Mouse (Mus musculus): ENCODE data around the gene Med26.
A peak's percentile ranks its signal among the peaks of the same experiment; 100 is the strongest.

Gene Med26

DNA sequence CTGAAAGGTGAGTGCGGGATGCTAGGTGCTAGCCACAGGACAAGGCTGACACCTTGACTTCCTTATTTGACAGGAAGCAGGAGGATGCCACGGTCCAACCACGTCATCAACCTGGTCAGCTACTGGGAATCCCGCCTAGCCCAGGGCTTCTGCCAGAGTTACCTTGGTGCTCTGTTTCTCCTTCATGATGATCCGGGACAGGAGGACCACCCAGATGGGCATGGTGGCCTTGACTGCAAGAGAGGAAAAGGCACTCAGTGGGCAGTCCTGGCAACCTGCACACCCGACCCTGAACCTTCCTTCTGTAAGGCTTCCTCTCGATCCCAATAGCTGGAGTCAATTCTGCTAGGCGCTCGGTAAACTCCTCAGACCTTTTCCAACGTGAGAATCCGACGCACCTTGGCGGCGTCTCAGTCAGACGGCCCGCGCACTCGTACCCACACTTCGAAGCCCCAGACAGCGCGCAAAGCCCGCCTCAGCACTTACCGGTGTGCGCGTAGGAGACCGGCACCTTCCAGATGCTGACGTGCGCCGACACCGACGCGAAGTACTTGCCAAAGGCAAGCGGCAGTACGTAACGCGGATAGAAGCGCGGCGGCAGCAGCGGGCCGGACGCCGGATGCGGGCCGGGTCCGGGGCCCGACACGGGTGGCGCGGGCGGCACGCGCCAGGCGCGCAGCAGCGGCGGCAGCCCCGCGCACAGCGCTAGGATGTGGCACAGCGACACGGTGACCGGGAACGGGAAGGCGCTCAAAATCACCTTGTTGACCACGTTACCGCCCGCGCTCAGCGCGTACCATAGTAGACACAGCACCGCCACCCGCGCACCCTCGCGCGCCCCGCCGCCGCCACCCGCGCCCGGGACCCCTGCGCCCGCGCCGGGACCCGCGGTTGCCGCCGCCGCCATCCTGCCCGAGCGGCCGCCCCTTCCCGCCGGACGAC lies 56.1 kb downstream of the Med26 start, which contains the start of gene Slc35e1:
Slc35e1 (minus strand) TSS at position 935 of the 942 bp plus-strand sequence.
- DNase-seq (ENCODE audit: low spot score in 2 of 2), result peak in 1 of 2 experiments; percentile 49

DNA sequence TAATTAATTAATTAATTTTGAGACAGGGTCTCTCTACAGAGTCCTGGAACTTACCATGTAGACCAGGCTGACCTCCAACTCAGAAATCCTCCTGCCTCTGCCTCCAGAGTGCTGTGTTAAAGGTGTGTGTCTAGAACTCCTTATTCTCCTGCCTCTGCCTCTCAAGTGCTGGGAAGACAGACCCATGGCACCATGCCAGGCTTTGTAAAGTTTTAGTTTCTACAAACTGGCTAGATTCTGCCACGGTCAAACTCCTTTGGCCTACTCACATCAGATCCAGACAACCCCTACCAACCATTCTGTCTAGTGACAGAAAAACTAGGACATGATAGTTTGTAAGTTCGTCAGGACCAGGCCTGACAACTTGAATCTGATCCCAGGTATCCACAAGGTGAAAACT lies 57.1 kb downstream of the Med26 start:
- no peak for DNase-seq (ENCODE audit: low spot score in 2 of 2)

DNA sequence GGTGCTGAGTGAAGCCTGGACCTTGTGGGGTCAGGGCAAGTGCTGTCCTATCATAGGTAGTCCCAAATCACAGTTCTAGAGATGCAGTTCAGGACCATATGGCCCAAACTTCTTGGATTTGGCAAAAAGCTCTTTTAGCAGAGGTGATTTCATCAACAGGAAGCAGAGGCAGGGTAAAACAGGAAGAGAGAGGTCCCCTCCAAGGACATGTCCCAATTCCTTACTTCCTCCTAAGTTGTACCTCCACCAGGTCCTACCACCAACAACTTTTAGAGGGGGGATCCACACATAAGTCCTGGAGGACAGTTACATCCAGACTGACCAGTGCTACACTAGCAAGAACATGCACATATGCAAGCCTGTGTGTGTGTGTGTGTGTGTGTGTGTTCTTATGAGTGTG lies 61.1 kb downstream of the Med26 start:
- no peak for DNase-seq (ENCODE audit: low spot score in 2 of 2)

DNA sequence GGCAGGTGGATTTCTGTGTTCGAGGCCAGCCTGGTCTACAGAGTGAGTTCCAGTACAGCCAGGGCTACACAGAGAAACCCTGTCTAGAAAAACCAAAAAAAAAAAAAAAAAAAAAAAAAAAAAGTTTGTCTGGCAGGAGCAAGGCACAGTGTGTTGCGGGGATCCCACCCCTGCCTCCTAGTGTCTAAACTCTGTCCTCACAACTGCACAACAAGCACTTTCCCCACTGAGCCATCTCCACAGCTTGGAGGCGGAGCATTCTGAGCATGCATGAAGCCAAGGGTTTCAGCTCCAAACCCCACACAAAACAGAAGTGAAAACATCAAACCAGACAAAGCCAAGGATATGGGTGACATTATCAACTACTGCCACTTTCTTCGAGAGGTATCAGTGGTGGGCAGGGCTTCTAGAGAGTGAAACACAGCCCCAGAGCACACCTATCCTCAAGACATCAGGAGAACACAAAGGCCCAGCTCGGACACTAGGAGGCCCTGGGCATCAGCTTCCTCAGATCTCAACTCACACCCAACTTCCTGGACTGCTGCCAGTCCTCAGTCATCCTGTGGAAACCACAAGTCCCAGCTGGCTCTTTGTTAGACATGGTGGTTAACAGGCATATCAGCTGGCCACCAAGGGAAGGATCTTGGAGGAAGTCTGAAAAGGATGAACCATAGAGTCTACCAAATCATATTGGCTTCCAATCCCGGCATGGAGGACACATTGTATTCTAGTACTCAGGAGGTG lies 62.4 kb downstream of the Med26 start:
- DNase-seq (ENCODE audit: low spot score in 2 of 2), result peak in 1 of 2 experiments; percentile 24

DNA sequence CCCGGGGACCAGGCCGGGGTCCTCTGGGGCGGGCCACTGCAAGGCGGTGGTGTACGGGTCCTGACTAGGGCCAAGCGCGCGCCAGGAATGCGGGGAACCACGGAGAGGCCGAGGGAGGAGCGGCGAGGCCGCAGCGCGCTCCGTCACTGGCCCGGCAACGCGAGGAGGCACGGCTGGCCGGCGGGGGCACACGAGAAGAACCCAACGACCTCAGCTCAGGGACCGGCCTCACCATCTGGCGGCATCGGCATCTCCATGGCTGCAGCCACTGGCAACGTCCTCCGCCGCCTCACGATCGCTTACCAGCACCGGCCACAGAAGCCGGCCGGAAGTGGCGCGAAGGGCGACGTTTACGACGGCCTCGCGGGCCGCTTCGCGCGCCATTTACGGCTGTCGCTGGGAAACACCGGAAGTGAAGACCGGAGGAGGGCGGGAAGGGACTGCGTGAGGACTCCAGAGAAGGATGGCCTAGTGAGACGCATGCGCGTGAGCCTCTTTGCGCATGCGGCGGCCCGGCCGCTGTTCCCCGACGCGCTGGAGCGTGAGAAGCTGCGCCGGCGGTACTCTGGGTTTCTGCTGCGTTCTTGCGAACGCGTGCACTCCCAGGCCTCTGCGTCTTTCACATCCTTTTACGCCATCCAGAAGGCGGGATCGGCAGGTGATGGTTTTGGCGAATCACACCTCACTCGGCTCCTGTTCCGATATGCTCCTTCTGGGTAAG lies 73.1 kb downstream of the Med26 start, which contains the start of gene Cherp:
Cherp (minus strand) TSS at position 401 of the 721 bp plus-strand sequence.
- peak; percentile 98 for DNase-seq (ENCODE audit: low spot score in 2 of 2)

DNA sequence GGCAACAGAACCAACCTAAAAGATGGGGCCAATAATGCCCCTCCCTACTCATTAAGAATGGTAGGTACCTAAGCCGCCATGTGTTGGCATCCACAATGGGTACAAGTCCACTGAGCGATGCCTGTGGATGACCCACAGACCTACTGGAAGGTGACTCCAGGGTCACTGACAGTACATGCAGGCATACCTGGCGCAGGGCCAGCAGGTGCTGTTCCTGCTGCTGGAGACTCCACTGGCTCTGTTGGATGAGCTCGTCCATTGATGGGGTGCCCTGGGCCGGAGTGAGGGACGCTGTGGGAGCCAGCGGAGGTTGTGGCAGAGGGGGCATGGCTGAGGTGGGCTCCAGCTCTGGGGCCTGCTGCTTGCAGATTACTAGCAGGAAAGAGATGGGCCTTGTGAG lies 77.4 kb downstream of the Med26 start:
- no peak for DNase-seq (ENCODE audit: low spot score in 2 of 2)

DNA sequence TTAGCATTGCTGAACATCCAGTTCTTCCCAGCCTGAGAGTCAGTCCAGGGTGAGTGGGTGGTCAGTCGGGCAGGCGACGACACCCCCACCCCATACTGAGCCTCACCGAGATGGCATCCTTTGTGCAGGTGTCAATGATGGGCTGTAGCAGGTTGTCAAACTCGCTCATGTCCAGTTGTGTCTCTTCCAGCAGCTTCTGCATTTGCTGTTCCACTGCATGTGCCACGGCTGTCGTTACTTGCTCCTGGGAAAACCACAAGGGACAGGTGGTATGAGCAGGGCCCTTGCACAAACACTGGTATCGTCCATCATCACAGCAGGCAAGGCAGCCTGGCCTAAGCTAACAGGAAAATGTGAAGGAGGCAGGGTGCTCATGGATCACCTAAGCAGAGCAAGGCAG lies 78.1 kb downstream of the Med26 start:
- DNase-seq (ENCODE audit: low spot score in 2 of 2), result no peak

DNA sequence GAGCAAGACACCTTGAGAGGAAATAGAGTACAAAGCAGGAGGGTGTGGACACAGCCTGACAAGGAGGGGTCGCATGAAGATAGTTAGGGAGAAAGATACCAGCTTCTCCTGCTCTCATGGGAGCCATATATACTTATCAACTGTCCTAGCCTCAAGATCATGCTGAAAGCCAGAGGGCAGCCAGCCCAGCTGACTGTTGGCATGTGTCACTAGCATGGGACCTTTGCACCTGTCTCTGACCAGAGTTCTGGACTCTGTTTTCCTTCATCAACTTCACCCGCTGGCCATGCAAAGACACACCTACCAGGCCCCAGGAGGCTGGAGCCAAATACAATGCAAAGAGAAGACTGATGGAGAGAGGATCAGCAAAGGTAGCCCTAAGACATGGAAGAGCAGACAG lies 78.8 kb downstream of the Med26 start:
- DNase-seq (ENCODE audit: low spot score in 2 of 2), result no peak

DNA sequence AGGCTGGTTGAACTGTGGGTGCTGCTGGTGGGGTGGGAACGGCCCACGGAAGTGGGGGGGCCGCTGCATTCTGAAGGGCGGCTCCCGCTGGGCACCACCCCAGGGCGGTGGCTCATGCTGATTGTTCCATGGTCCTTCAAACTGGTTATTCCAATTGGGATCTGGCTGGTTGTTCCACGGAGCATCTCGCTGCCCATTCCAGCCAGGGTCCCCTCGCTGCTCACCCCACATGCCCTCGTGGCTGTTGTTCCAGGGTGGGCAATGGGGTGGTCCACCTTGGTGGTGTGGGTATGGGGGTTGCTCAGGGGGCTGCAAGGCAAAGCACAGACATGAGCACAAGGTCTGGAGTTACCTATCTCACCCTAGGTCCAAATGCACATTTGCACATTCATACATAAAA lies 83.9 kb downstream of the Med26 start:
- DNase-seq (ENCODE audit: low spot score in 2 of 2), result no peak

DNA sequence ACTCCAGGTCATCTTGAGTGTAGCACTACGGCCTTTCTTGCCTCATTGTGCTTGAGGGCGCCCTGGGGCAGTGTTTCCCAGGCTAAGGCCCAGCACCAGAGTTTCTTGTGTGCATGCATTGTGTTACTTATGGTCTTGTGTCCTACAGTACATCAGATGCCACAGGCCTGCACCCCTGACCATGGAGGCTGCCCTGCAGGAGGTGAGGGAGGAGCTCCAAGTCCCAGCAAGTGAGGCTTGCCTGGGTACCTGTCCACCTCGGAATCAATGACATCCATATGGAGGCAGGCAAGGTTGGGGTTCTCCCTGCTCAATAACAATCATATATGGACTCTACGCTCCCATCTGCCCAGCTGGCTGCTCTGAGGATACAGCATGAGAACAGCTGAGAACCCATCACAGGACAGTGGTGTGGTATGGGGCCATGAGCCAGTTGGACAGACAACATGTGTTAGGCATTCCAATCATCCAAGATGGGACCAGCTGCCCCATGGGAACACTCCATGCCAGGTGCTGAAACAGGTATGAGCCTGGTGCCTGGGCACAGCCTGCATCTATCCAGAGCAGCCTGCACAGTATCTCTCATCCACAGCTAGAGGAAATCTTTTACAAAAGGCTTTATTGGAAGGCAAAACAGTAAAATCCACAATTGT lies 88.1 kb downstream of the Med26 start:
- DNase-seq (ENCODE audit: low spot score in 2 of 2), result no peak

DNA sequence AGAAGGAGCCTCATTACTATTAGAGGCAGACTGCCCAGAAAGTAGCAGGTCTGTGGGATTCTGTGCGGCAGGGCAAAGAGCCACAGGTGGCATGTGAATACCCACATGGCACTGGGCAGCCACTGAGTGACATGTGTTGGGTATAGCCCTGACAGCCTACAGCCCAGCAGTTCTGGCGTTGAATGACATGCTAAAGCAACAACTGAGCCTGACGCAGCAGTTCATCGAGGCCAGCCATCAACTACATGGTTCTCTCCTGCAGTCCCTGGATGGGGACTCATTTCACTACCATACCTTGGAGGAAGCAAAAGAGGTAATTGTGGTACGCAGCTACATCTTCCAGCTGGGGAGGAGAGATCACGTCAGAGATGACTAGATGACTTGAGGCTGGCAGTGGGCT lies 89.6 kb downstream of the Med26 start:
- no peak for DNase-seq (ENCODE audit: low spot score in 2 of 2)

DNA sequence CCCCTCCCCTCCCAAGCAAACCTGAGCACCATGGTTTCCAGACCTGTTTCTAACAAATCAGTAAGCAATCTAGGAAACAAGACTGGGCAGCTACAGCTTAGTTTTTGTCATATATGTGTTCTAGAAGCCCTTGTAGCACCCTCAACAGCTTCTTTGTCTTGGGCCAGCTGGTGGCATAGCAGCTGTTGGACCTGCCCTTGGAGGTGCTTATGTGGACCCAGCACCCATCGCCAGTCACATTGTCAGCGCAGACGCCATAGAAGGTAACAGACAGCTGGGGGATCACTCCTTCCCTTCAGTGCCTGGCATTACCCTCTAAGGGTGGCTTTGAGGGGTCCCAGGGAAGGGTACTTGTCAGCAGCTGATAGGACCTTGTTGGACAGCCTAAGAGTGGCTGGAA lies 90.3 kb downstream of the Med26 start:
- no peak for DNase-seq (ENCODE audit: low spot score in 2 of 2)

DNA sequence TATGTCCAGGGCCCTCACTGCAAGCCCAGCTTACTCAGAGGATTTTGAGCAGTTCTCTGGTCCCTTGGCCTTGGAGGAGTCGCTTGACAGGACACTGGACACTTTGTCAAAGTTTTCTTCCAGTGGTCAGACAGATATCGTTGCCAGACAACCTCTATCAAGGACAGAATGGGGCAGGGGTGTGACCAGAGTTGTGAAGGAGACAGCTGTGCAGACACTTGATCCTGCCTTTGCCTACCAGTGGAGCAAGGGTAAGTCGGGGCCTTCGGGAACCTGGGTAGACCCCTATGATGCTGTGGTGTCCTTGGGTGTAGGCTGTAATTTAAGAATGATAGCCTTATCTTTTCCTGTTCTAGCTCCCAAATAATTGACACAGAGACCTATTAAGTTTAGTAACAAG lies 92.8 kb downstream of the Med26 start:
- no peak for DNase-seq (ENCODE audit: low spot score in 2 of 2)

DNA sequence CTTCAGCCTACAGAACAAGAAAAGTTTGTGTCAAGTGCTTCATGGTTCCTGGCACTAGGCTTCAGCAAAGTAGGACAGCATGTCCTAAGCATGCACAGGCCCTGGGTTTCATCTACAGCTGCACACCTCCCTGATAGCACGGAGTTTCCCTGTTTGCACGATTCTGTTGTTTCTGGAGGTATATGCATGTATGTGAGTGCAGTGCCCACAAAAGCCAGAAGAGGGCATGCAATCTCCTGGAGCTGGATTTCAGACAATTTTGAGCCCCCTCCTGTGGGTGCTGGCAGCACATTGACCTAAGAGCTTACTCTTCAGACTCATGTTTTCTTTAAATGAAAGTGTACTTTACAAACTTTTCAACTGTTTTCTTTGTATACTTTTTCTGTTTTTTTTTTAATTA lies 94.2 kb downstream of the Med26 start:
- no peak for DNase-seq (ENCODE audit: low spot score in 2 of 2)

DNA sequence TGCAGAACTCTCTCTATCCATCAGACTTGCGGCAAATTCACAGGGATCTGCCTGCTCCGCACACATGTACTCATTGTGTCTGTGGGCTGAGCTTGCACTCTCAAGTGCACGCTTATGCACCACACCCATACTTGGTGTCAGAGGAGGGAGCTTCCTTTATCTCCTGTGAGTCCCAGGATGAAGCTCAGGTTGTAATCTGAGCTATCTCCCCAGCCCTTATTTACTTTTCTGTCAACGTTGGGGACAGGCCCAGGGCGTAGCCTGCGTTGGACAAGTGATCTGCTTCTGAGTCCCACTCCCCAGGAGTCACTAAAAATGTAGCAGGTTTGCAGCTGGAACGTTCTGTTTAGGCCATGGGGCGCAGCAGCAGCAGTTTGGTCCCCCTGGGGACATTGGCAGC lies 96.6 kb downstream of the Med26 start:
- DNase-seq (ENCODE audit: low spot score in 2 of 2), result no peak

DNA sequence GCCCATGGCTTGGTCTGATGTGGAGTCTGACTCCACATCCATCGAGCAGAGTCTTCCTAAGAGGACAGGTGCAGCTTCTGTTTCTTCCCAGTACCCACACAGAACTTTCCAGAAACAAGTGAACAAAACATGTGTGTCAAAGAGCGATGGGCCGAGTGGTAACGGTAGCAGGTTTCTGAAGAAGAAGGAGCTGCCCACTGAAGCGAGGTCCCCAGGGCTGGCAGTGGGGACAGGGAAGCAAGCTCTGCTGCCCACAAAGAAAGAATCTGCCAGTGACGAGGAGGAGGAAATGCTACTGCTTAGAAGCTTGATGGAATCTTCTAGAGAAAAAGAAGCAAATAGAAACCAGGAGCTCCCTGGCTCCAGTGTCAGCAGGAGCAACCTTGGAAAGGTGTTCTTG lies 103.0 kb downstream of the Med26 start:
- DNase-seq (ENCODE audit: low spot score in 2 of 2), result no peak

Data from right cerebral cortex, adult 2 months (tissue).